Mouse (Mus musculus) left cerebral cortex, postnatal 36 days (tissue): ENCODE measurements around the gene Gba. TPM values are rescaled to one million over a fixed set of nuclear protein-coding genes. Genes with fewer than 3 reads are reported as not detected.

ENCODE experiments used
- DNase-seq, 2 experiments: peaks; one replicate each; pipeline ENCODE4 v3.0.0; 2021 to 2022; ENCODE audit warnings: low spot score in 2 of 2, mixed read lengths in 1 of 2
- intact Hi-C: fragments of 180-260 bp; cut with DNase I; formaldehyde crosslinking; loops from one replicate; pipeline ENCODE4 v1.15.1; 2025
- microRNA-seq: library from miRNA; unstranded; fragments of <30 nt; microRNA quantifications from one replicate; pipeline ENCODE4 v1.2.0, GENCODE M21; 2022
- total RNA-seq, 2 experiments: library from RNA; stranded (reverse); gene quantifications; 2 replicates each; pipeline ENCODE4 v1.2.3; 2021

Gba gene
- total RNA-seq, 2 experiments from 2014 or later, result 62.4 to 64.6 TPM

- DNase-seq, result no peak
- intact Hi-C loops, result no loop called here
These were observed 53.4 kb downstream of the Gba start for GRCm38 (mm10) chr3:89256177-89256576.

Small RNA genes within 50 kb of the gene (microRNA-seq; reads per million reads assigned to microRNA genes)
- 5,508 reads per million, percentile 92 among the genes with 10 or more reads in this experiment for gene Mir92b

Other genes starting within 250 kb of the Gba start
- 100 to 1,000 TPM; 185 to 202 TPM for gene Rusc1, start 109.6 kb upstream of the Gba start, total RNA-seq
- gene Gm43738, start 101.8 kb upstream of the Gba start, total RNA-seq, result under 1 TPM; 0.15 to 0.43 TPM
- gene Fdps, start 101.0 kb upstream of the Gba start, total RNA-seq, result 10 to 100 TPM; 79.8 to 94.6 TPM
- gene Pklr, start 66.8 kb upstream of the Gba start, total RNA-seq, result not detected
- gene Hcn3, start 42.7 kb upstream of the Gba start, total RNA-seq, result 10 to 100 TPM; 12.9 to 19.1 TPM
- gene Clk2, start 38.1 kb upstream of the Gba start, total RNA-seq, result 10 to 100 TPM; 36.8 to 52.2 TPM
- gene Scamp3, start 25.5 kb upstream of the Gba start, total RNA-seq, result 10 to 100 TPM; 64.0 to 67.2 TPM
- 10 to 100 TPM; 59.3 to 60.3 TPM for gene Fam189b, start 19.8 kb upstream of the Gba start, total RNA-seq
- gene Thbs3, start 12.3 kb downstream of the Gba start, total RNA-seq, result 10 to 100 TPM; 21.0 to 21.3 TPM
- 10 to 100 TPM; 90.6 to 93.8 TPM for gene Mtx1, start 24.2 kb downstream of the Gba start, total RNA-seq
- gene Muc1, start 26.1 kb downstream of the Gba start, total RNA-seq, result 1 to 10 TPM in 1 of 2 experiments, under 1 TPM in 1; 0.44 to 1.1 TPM
- gene Krtcap2, start 43.0 kb downstream of the Gba start, total RNA-seq, result 10 to 100 TPM; 59.7 to 64.9 TPM
- 10 to 100 TPM; 74.4 to 88.7 TPM for gene Trim46, start 43.4 kb downstream of the Gba start, total RNA-seq
- 10 to 100 TPM; 47.0 to 51.7 TPM for gene Dpm3, start 56.4 kb downstream of the Gba start, total RNA-seq
- gene Slc50a1, start 67.6 kb downstream of the Gba start, total RNA-seq, result 10 to 100 TPM; 34.5 to 39.1 TPM
- gene Efna1, start 78.2 kb downstream of the Gba start, total RNA-seq, result 1 to 10 TPM; 4.2 to 7.4 TPM
- gene Efna3, start 120.0 kb downstream of the Gba start, total RNA-seq, result 10 to 100 TPM; 50.4 to 59.5 TPM
- gene Efna4, start 135.1 kb downstream of the Gba start, total RNA-seq, result 1 to 10 TPM in 1 of 2 experiments, not detected in 1; 1.2 TPM
- 100 to 1,000 TPM in 1 of 2 experiments, 10 to 100 TPM in 1; 96.1 to 120 TPM for gene Adam15, start 147.1 kb downstream of the Gba start, total RNA-seq
- under 1 TPM; 0.23 to 0.39 TPM for gene Dcst2, start 159.0 kb downstream of the Gba start, total RNA-seq
- gene Dcst1, start 162.3 kb downstream of the Gba start, total RNA-seq, result not detected
- 10 to 100 TPM; 10.9 to 18.6 TPM for gene Zbtb7b, start 191.8 kb downstream of the Gba start, total RNA-seq
- 1 to 10 TPM; 4.2 to 5.3 TPM for gene Lenep, start 199.9 kb downstream of the Gba start, total RNA-seq
- gene Flad1, start 208.9 kb downstream of the Gba start, total RNA-seq, result 10 to 100 TPM; 31.0 to 32.5 TPM
- gene Cks1b, start 215.5 kb downstream of the Gba start, total RNA-seq, result 1 to 10 TPM; 2.1 to 2.3 TPM
- 10 to 100 TPM; 10.6 to 16.0 TPM for gene Shc1, start 215.5 kb downstream of the Gba start, total RNA-seq
- 10 to 100 TPM; 53.7 to 61.4 TPM for gene Pygo2, start 227.3 kb downstream of the Gba start, total RNA-seq
- gene Pbxip1, start 233.8 kb downstream of the Gba start, total RNA-seq, result 10 to 100 TPM; 35.2 to 40.6 TPM